Comparison of ENCODE assay signal across 23 mouse cellular contexts in the genomic region with DNA sequence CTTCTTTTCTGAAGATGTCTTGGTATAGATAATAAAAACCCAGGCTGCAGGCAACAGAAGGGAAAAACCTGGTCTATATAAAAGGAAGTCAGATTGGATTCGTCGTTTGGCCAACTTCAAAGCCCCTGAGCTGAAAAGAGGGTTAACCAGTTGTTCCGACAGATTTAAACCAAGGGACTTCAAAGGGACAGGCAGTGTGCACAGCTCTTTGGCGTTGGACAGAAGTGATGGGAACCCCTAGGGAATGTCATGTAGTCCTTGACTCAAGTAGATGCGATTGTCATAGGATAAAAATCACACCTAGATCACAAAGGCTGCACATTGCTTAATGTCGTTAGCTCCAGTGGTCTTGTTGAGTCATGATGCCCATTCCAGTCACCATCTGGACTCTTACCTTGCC.
"Had no signal": no experiment of that assay in that cellular context is flagged by ENCODE, and none has a peak within 500 bp of the region (broad histone marks: within the 10 kb centered on the region; RNA-seq: fewer than 3 reads in every experiment).

No protein-coding gene starts in this region.

- H3K4me1 ChIP-seq: heart, embryonic 12.5 days; hindbrain, embryonic 10.5 days; intestine, embryonic 15.5 days; limb, embryonic 12.5 days had no signal

- H3K36me3 ChIP-seq: heart, embryonic 12.5 days; hindbrain, embryonic 10.5 days; hindbrain, embryonic 12.5 days; intestine, embryonic 15.5 days; limb, embryonic 10.5 days; limb, embryonic 12.5 days had no signal

- H3K27me3 ChIP-seq: hindbrain, embryonic 12.5 days; intestine, embryonic 15.5 days had no signal

- H3K4me2 ChIP-seq: heart, embryonic 12.5 days; hindbrain, embryonic 12.5 days; hindbrain, embryonic 14.5 days; intestine, embryonic 15.5 days; limb, embryonic 12.5 days had no signal

- H3K9me3 ChIP-seq: intestine, embryonic 15.5 days; limb, embryonic 10.5 days had no signal

- DNase-seq: gastrocnemius, adult 2 months; gastrocnemius, postnatal 10 days; gastrocnemius, postnatal 25 days; heart, adult 2 months; heart, postnatal 10 days; heart, postnatal 4 days; kidney, adult 18-20 months; kidney, adult 8-10 months; kidney, postnatal 10 days; kidney, postnatal 25 days; kidney, postnatal 4 days; liver had no signal

- H3K27ac ChIP-seq: gastrocnemius, adult 2 months; heart, adult 2 months; hindbrain, embryonic 10.5 days; hindbrain, embryonic 12.5 days; hindbrain, embryonic 14.5 days; intestine, embryonic 15.5 days; layer of hippocampus, adult 2 months; left cerebral cortex, adult 2 months; limb, embryonic 10.5 days; limb, embryonic 12.5 days had no signal

- H3K4me3 ChIP-seq: gastrocnemius, adult 2 months; heart, adult 2 months; heart, embryonic 12.5 days; hindbrain, embryonic 10.5 days; hindbrain, embryonic 12.5 days; intestine, embryonic 15.5 days; layer of hippocampus, adult 2 months; left cerebral cortex, adult 2 months; limb, embryonic 10.5 days; limb, embryonic 12.5 days had no signal

- H3K9ac ChIP-seq: heart, embryonic 12.5 days; hindbrain, embryonic 12.5 days; hindbrain, embryonic 14.5 days; intestine, embryonic 15.5 days; limb, embryonic 12.5 days had no signal

- ATAC-seq: inflammation-experienced regulatory T-cells, adult 6 months; intestine, embryonic 15.5 days; intestine, postnatal 0 days had no signal
